ENCODE assay signal across 9 mouse cellular contexts in the genomic region with DNA sequence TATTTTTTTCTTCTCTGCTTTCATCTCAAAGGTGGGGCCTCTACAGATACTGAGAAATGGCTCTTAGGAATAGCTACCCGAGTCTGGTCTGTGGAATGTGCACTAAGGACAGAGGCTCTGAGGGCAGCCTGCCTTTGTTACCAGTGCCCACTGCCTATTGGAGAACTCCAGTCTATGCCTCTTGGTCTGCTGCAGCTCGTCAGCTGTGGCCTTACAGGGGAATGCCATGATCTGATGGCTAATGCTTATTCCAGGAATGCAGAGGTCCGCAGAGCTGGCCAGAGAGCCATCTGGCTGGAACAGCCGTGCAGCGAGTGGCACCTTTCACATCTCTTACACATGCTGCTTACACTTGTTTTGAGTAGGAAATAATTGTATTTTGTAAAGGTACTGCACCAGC. TPM values are rescaled to one million over a fixed set of nuclear protein-coding genes. Genes with fewer than 3 reads are reported as not detected.
DNase-seq lines count a peak whose midpoint lies in the region; ATAC-seq and TF ChIP-seq lines count a peak whose summit lies in the region.
"Had no signal": no experiment of that assay in that cellular context is flagged by ENCODE, and none has a peak within 500 bp of the region (broad histone marks: within the 10 kb centered on the region; RNA-seq: fewer than 3 reads in every experiment).

No protein-coding gene starts in this region.

- TF ChIP-seq CTCF in kidney, adult 2 months (conservative IDR thresholded peaks at IDR 0.05; ENCODE audit: insufficient read depth, insufficient read length, low read depth, low read length), result no peak

- 11% methylated on average over 5 of the region's 5 CpGs for WGBS in kidney, adult 2 months
- WGBS in embryonic facial prominence, embryonic 15.5 days, result 56% methylated on average over 5 of the region's 5 CpGs
- 56% methylated on average over 5 of the region's 5 CpGs for WGBS in intestine, embryonic 16.5 days
- 51% methylated on average over 5 of the region's 5 CpGs for WGBS in neural tube, embryonic 13.5 days

- DNase-seq in kidney, adult 2 months, result peak; percentile 52
- DNase-seq in kidney, adult 8-10 months, result no peak
- DNase-seq in thymus, postnatal 25 days, result no peak
- no peak for DNase-seq in adrenal gland, postnatal 25 days
- no peak for DNase-seq in right cerebral cortex, postnatal 36 days (ENCODE audit: low spot score in 2 of 2)
- DNase-seq: cerebellum, adult 11 months had no signal

- H3K9me3 ChIP-seq in embryonic facial prominence, embryonic 15.5 days (replicated peaks), result no peaks in the 10 kb centered on the region
- no peaks in the 10 kb centered on the region for H3K9me3 ChIP-seq in intestine, embryonic 16.5 days (ENCODE audit: control insufficient read depth, low read length)
- H3K9me3 ChIP-seq in neural tube, embryonic 13.5 days, result no peaks in the 10 kb centered on the region

- no peak for TF ChIP-seq POLR2A in kidney, adult 2 months (IDR thresholded peaks at IDR 0.05; ENCODE audit: low read depth, low read length)

- peaks cover 3% of the 10 kb centered on the region; the same call in 1 of the 2 replicates for H3K36me3 ChIP-seq in kidney, adult 2 months (ENCODE audit: control insufficient read depth, insufficient read depth, low read length)
- no peaks in the 10 kb centered on the region for H3K36me3 ChIP-seq in embryonic facial prominence, embryonic 15.5 days
- H3K36me3 ChIP-seq in intestine, embryonic 16.5 days (ENCODE audit: control insufficient read depth, insufficient read depth, low read length), result no peaks in the 10 kb centered on the region
- peaks cover 26% of the 10 kb centered on the region for H3K36me3 ChIP-seq in neural tube, embryonic 13.5 days

- H3K27me3 ChIP-seq in kidney, adult 2 months (replicated peaks; ENCODE audit: control insufficient read depth, insufficient read depth, low read length), result no peaks in the 10 kb centered on the region
- no peaks in the 10 kb centered on the region for H3K27me3 ChIP-seq in embryonic facial prominence, embryonic 15.5 days
- H3K27me3 ChIP-seq in intestine, embryonic 16.5 days (replicated peaks; ENCODE audit: control insufficient read depth, insufficient read depth, low read length), result no peaks in the 10 kb centered on the region
- no peaks in the 10 kb centered on the region for H3K27me3 ChIP-seq in neural tube, embryonic 13.5 days

- H3K4me1 ChIP-seq in kidney, adult 2 months (ENCODE audit: control insufficient read depth, insufficient read depth, low read length), result peaks cover 57% of the 10 kb centered on the region
- H3K4me1 ChIP-seq in embryonic facial prominence, embryonic 15.5 days, result peaks cover 48% of the 10 kb centered on the region
- peaks cover 43% of the 10 kb centered on the region for H3K4me1 ChIP-seq in intestine, embryonic 16.5 days (ENCODE audit: control insufficient read depth, insufficient read depth, low read length)
- H3K4me1 ChIP-seq in neural tube, embryonic 13.5 days (replicated peaks), result peaks cover 87% of the 10 kb centered on the region

- no peak overlapping the region for H3K9ac ChIP-seq in embryonic facial prominence, embryonic 15.5 days
- H3K9ac ChIP-seq in intestine, embryonic 16.5 days (ENCODE audit: low read depth, low read length), result 0 out of 2 replicates have a peak overlapping the region, but pooled peaks have one; percentile 31
- peak overlapping the region; percentile 99 for H3K9ac ChIP-seq in neural tube, embryonic 13.5 days

- no peak overlapping the region for H3K27ac ChIP-seq in kidney, adult 2 months (ENCODE audit: insufficient read depth, low read depth, low read length)
- H3K27ac ChIP-seq in embryonic facial prominence, embryonic 15.5 days (replicated peaks), result no peak overlapping the region
- no peak overlapping the region for H3K27ac ChIP-seq in intestine, embryonic 16.5 days (ENCODE audit: low read length)
- no peak overlapping the region; the same call in 1 of the 2 replicates for H3K27ac ChIP-seq in neural tube, embryonic 13.5 days (replicated peaks)

- ATAC-seq in embryonic facial prominence, embryonic 15.5 days (ENCODE audit: insufficient number of reproducible peaks, low FRiP score, low TSS enrichment, low read depth), result no peak
- ATAC-seq in intestine, embryonic 16.5 days, result no peak
- ATAC-seq in neural tube, embryonic 13.5 days (ENCODE audit: low read depth), result no peak

- no peak overlapping the region for H3K4me3 ChIP-seq in kidney, adult 2 months (ENCODE audit: insufficient read depth, low read depth, low read length)
- H3K4me3 ChIP-seq in embryonic facial prominence, embryonic 15.5 days (replicated peaks), result peak overlapping the region; percentile 80; the same call in 1 of the 2 replicates
- no peak overlapping the region; the same call in 1 of the 2 replicates for H3K4me3 ChIP-seq in intestine, embryonic 16.5 days (ENCODE audit: low read length)
- H3K4me3 ChIP-seq in neural tube, embryonic 13.5 days, result peak overlapping the region; percentile 95

- H3K4me2 ChIP-seq in embryonic facial prominence, embryonic 15.5 days (replicated peaks), result peak overlapping the region; percentile 65
- peak overlapping the region; percentile 61; the same call in 1 of the 2 replicates for H3K4me2 ChIP-seq in intestine, embryonic 16.5 days (ENCODE audit: low read depth, low read length)
- peak overlapping the region; percentile 87 for H3K4me2 ChIP-seq in neural tube, embryonic 13.5 days

RNA-seq across cellular contexts. Expression of gene Sptan1, which starts 2.4 kb away (rescaled TPM):
- polyA plus RNA-seq in kidney, adult 2 months (2012; rRNA removed), result 237 and 250 TPM in 2 replicates
- polyA plus RNA-seq in embryonic facial prominence, embryonic 15.5 days (2015; fragmentation: Nextera tagmentation; extraction: Ambion mirVana), result 85.8 and 99.0 TPM in 2 replicates
- polyA plus RNA-seq in intestine, embryonic 16.5 days (2015; fragmentation: Nextera tagmentation; extraction: Ambion mirVana), result 66.0 and 76.0 TPM in 2 replicates
- polyA plus RNA-seq in neural tube, embryonic 13.5 days (2015; fragmentation: Nextera tagmentation; extraction: Ambion mirVana), result 186 and 209 TPM in 2 replicates
- 206 and 225 TPM in 2 replicates for total RNA-seq in adrenal gland, postnatal 25 days (2021)

RNA-seq across cellular contexts. Expression of gene Gle1, which starts 32.5 kb away (rescaled TPM):
- 21.1 and 25.4 TPM in 2 replicates for polyA plus RNA-seq in kidney, adult 2 months (2012; rRNA removed)
- 59.5 and 63.5 TPM in 2 replicates for polyA plus RNA-seq in embryonic facial prominence, embryonic 15.5 days (2015; fragmentation: Nextera tagmentation; extraction: Ambion mirVana)
- 38.2 and 44.6 TPM in 2 replicates for polyA plus RNA-seq in intestine, embryonic 16.5 days (2015; fragmentation: Nextera tagmentation; extraction: Ambion mirVana)
- 72.3 and 74.1 TPM in 2 replicates for polyA plus RNA-seq in neural tube, embryonic 13.5 days (2015; fragmentation: Nextera tagmentation; extraction: Ambion mirVana)
- 39.1 and 41.9 TPM in 2 replicates for total RNA-seq in adrenal gland, postnatal 25 days (2021)

Comparison
In these comparisons a context has a peak if more than half of its experiments do, and no peak if none do; other contexts are left out.
1. H3K4me3 ChIP-seq: peak in embryonic facial prominence, embryonic 15.5 days (single experiment) and neural tube, embryonic 13.5 days (single experiment); none in kidney, adult 2 months (single experiment) and intestine, embryonic 16.5 days (single experiment).
2. Peak in every context shown above with its lines, with median percentiles within 50 percentile points of each other: H3K4me2 ChIP-seq.